Mouse (Mus musculus): ENCODE measurements around the gene Limd1.

DNA sequence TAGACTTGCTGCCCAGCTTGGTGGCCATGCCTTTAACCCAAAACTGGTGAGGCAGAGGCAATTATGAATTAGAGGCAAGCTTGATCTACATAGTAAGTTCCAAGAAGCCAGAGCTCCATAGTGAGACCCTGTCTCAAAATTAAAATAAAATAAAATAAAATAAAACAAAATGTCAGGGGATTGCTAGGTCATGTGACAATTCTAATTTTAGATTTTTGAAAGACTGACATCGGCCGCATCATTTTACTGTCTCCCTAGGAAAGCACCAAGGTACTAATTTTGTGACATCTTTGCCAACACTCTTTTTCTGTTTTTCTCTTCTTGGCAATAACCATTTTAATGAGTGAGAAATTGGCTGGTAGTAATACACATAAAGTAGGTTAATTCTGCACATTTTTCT, 58.1 kb downstream of the Limd1 start:
- TF ChIP-seq MAZ (IDR thresholded peaks at IDR 0.05; ENCODE audit: low read depth, low read length) (no peak), CTCF (IDR thresholded peaks at IDR 0.05 in 2 of 3, conservative IDR thresholded peaks at IDR 0.05 in 1 of 3; ENCODE audit: control insufficient read depth in 1 of 3, insufficient read depth in 1 of 3, low read depth in 2 of 3, low read length in 3 of 3, poor library complexity in 1 of 3, severe bottlenecking in 1 of 3) (no peak)
